Mouse (Mus musculus) forebrain, embryonic 16.5 days (tissue): ENCODE measurements around the gene Ccdc22. TPM values are rescaled to one million over a fixed set of nuclear protein-coding genes. Genes with fewer than 3 reads are reported as not detected.

ENCODE experiments used
- ATAC-seq: fragments of 200-750 bp; cut with Nextera tagmentation; 2 replicates; pipeline ENCODE4 v1.8.0; 2017; ENCODE audit warnings: mild to moderate bottlenecking, moderate library complexity
- H3K27ac ChIP-seq: fragments of 300-500 bp; sonication (generic); 2 replicates; pipeline ENCODE4 v1.5.1; 2014; ENCODE audit warnings: low read length, control low read depth
- H3K27me3 ChIP-seq: fragments of 300-500 bp; sonication (generic); replicated peaks from 2 replicates; pipeline ENCODE4 v1.6.1; 2014; ENCODE audit warnings: low read length; ENCODE audit not compliant: control insufficient read depth, insufficient read depth
- H3K36me3 ChIP-seq: fragments of 300-500 bp; sonication (generic); 2 replicates; pipeline ENCODE4 v1.6.1; 2014; ENCODE audit not compliant: control insufficient read depth, insufficient read depth
- H3K4me1 ChIP-seq: fragments of 300-500 bp; sonication (generic); replicated peaks from 2 replicates; pipeline ENCODE4 v1.6.1; 2014; ENCODE audit warnings: low read length; ENCODE audit not compliant: control insufficient read depth, insufficient read depth
- H3K4me2 ChIP-seq: fragments of 300-500 bp; sonication (generic); 2 replicates; pipeline ENCODE4 v1.6.1; 2014; ENCODE audit warnings: mild to moderate bottlenecking, low read length, control low read depth
- H3K4me3 ChIP-seq: fragments of 300-500 bp; sonication (generic); replicated peaks from 2 replicates; pipeline ENCODE4 v1.5.1; 2014; ENCODE audit warnings: mild to moderate bottlenecking, low read length, control low read depth
- H3K9ac ChIP-seq: fragments of 300-500 bp; sonication (generic); replicated peaks from 2 replicates; pipeline ENCODE4 v1.6.1; 2014; ENCODE audit warnings: low read depth, low read length, control low read depth
- H3K9me3 ChIP-seq: fragments of 300-500 bp; sonication (generic); 2 replicates; pipeline ENCODE4 v1.6.1; 2016; ENCODE audit warnings: low read length; ENCODE audit not compliant: control insufficient read depth
- WGBS: fragments of 180-500 bp; shearing (Covaris S2); extraction: QIAGEN DNeasy Blood & Tissue Kit; methylation state at CpG from one replicate; pipeline ENCODE4 v1.1.7; 2014; 5-methylcytosine and 5-hydroxymethylcytosine counted together
- polyA plus RNA-seq: library from polyadenylated mRNA; unstranded; fragments of >200 nt; fragmentation: Nextera tagmentation; extraction: Ambion mirVana; gene quantifications from 2 replicates; pipeline ENCODE4 v1.2.1, GENCODE M21; 2015

Gene Ccdc22
- polyA plus RNA-seq, 1 experiment from 2014 or later, result 40.5 TPM

DNA sequence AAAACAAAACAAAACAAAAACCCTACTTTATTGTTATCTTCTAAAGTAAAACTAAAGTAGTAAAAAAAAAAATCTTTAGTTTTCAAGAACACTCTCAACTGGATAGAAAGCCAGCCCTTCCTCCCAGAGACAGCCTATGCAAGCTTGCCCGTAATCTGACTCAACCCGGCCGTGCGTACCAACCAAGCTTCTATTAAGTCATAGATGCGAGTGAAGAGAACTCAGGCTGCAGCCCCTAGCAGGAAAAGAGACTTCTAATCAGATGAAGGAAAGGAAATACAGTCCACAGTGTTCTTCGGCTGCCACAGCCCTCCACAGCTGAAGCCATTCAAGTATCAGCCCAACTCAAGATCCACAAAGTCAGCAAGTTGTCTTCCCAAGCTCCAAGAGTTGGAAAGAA is 39.0 kb downstream of the Ccdc22 start:
- H3K9ac ChIP-seq, result no peak overlapping the region
- peaks cover 6% of the 10 kb centered on the region; the same call in 1 of the 2 replicates for H3K4me1 ChIP-seq
- no peak overlapping the region for H3K4me2 ChIP-seq
- H3K9me3 ChIP-seq, result no peaks in the 10 kb centered on the region; the same call in 1 of the 2 replicates
- no peak for ATAC-seq
- no peak overlapping the region for H3K27ac ChIP-seq
- H3K4me3 ChIP-seq, result no peak overlapping the region
- H3K36me3 ChIP-seq, result no peaks in the 10 kb centered on the region
- WGBS, result 92% methylated on average over 6 of the region's 6 CpGs
- no peaks in the 10 kb centered on the region for H3K27me3 ChIP-seq

DNA sequence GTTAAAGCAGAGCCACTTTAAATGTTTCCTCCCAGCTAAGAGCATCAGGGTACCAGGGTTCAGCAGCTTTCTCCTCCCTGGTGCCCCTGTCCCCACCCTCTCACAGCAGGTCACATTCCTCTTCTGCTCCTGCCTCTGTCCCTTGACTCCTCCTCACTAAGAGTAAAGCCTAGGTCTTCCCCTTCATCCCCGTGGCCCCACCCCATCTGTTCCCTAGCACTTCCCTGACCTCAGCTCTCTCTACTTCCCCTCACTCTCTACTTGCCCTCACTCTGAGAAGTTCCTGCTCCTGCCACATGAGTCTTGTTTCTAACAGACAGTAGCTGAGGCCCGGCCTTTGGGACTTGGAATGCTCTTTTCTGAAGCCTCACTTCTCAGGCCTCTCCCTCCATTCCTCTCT is 42.2 kb downstream of the Ccdc22 start:
- Histone ChIP-seq H3K27me3 (no peaks in the 10 kb centered on the region), H3K9ac (no peak overlapping the region), H3K4me1 (no peaks in the 10 kb centered on the region), H3K4me2 (no peak overlapping the region), H3K4me3 (no peak overlapping the region), H3K9me3 (no peaks in the 10 kb centered on the region; the same call in 1 of the 2 replicates), H3K27ac (no peak overlapping the region), H3K36me3 (no peaks in the 10 kb centered on the region)
- no peak for ATAC-seq
- 23% methylated on average over 2 of the region's 2 CpGs for WGBS

DNA sequence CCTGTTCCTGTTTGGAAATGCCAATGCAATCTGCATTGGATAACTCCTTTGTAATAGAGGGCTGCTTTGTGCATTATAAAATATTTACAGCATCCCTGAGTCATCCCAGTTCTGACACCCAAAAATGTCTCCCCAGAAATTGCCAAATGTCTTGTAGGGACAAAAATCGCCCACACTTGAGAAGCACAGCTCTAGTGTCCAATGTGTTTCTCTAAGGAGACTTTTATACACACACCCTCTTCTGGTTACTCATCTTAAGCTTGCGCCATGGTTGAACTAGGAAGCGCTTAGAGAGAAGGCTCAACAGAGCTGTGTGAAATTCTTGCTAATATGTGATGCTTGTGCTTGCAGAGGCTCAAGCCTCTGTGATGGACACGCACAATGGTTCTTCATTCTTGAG is 51.8 kb downstream of the Ccdc22 start:
- Histone ChIP-seq H3K9ac (no peak overlapping the region), H3K4me1 (no peaks in the 10 kb centered on the region), H3K9me3 (no peaks in the 10 kb centered on the region), H3K4me2 (no peak overlapping the region), H3K36me3 (no peaks in the 10 kb centered on the region), H3K27me3 (no peaks in the 10 kb centered on the region), H3K4me3 (no peak overlapping the region), H3K27ac (no peak overlapping the region)
- no peak for ATAC-seq
- WGBS, result 92% methylated on average over 4 of the region's 4 CpGs

Other genes with a start within 250 kb of the Ccdc22 start
- gene Usp27x, start 229.7 kb downstream of the Ccdc22 start, polyA plus RNA-seq, result 1.3 and 2.0 TPM in 2 replicates
- gene Foxp3, start 31.9 kb downstream of the Ccdc22 start, polyA plus RNA-seq, result 0.11 and 0.16 TPM in 2 replicates
- gene Ppp1r3f, start 31.2 kb downstream of the Ccdc22 start, polyA plus RNA-seq, result 4.1 and 4.6 TPM in 2 replicates
- 0.06 and 0.16 TPM in 2 replicates for gene Cacna1f, start 1.6 kb upstream of the Ccdc22 start, polyA plus RNA-seq
- 120 and 161 TPM in 2 replicates for gene Syp, start 33.0 kb upstream of the Ccdc22 start, polyA plus RNA-seq
- gene Prickle3, start 51.7 kb upstream of the Ccdc22 start, polyA plus RNA-seq, result 1.5 and 1.6 TPM in 2 replicates
- gene Plp2, start 65.9 kb upstream of the Ccdc22 start, polyA plus RNA-seq, result 35.1 and 41.7 TPM in 2 replicates
- 0.19 and 0.61 TPM in 2 replicates for gene Magix, start 75.7 kb upstream of the Ccdc22 start, polyA plus RNA-seq
- gene Gpkow, start 91.6 kb upstream of the Ccdc22 start, polyA plus RNA-seq, result 53.2 and 53.5 TPM in 2 replicates
- gene Wdr45, start 108.8 kb upstream of the Ccdc22 start, polyA plus RNA-seq, result 36.7 and 40.5 TPM in 2 replicates
- 0.71 TPM in 1 of 2 replicates, not detected in the other for gene Gm45208, start 116.7 kb upstream of the Ccdc22 start, polyA plus RNA-seq
- 112 and 119 TPM in 2 replicates for gene Praf2, start 122.9 kb upstream of the Ccdc22 start, polyA plus RNA-seq
- gene Ccdc120, start 145.4 kb upstream of the Ccdc22 start, polyA plus RNA-seq, result 50.0 and 64.2 TPM in 2 replicates
- 20.4 and 21.9 TPM in 2 replicates for gene Tfe3, start 157.0 kb upstream of the Ccdc22 start, polyA plus RNA-seq
- 72.6 and 81.9 TPM in 2 replicates for gene Gripap1, start 184.2 kb upstream of the Ccdc22 start, polyA plus RNA-seq
- 2.8 and 4.0 TPM in 2 replicates for gene Kcnd1, start 216.8 kb upstream of the Ccdc22 start, polyA plus RNA-seq
- 49.9 and 54.1 TPM in 2 replicates for gene Otud5, start 235.8 kb upstream of the Ccdc22 start, polyA plus RNA-seq